Mouse (Mus musculus) limb, embryonic 13.5 days (tissue): ENCODE data around the gene G6pdx. TPM values are rescaled to one million over a fixed set of nuclear protein-coding genes. Genes with fewer than 3 reads are reported as not detected.

Experiments used
- ATAC-seq: fragments of 200-750 bp; cut with Nextera tagmentation; 2 replicates; pipeline ENCODE4 v1.8.0; 2017; ENCODE audit warnings: low read depth, moderate number of reproducible peaks, moderate TSS enrichment; ENCODE audit not compliant: low FRiP score
- H3K27ac ChIP-seq: fragments of 300-500 bp; sonication (generic); 2 replicates; pipeline ENCODE4 v1.5.1; 2015; ENCODE audit warnings: inconsistent platforms, mild to moderate bottlenecking, moderate library complexity
- H3K27me3 ChIP-seq: fragments of 300-500 bp; sonication (generic); 2 replicates; pipeline ENCODE4 v1.6.1; 2015; ENCODE audit warnings: mild to moderate bottlenecking, inconsistent platforms
- H3K36me3 ChIP-seq: fragments of 300-500 bp; sonication (generic); 2 replicates; pipeline ENCODE4 v1.6.1; 2015; ENCODE audit warnings: inconsistent platforms, mild to moderate bottlenecking, moderate library complexity
- H3K4me1 ChIP-seq: fragments of 300-500 bp; sonication (generic); 2 replicates; pipeline ENCODE4 v1.6.1; 2015; ENCODE audit warnings: inconsistent platforms
- H3K4me2 ChIP-seq: fragments of 300-500 bp; sonication (generic); replicated peaks from 2 replicates; pipeline ENCODE4 v1.6.1; 2015; ENCODE audit warnings: inconsistent platforms, mild to moderate bottlenecking, moderate library complexity
- H3K4me3 ChIP-seq: fragments of 300-500 bp; sonication (generic); 2 replicates; pipeline ENCODE4 v1.5.1; 2015; ENCODE audit warnings: moderate library complexity, mild to moderate bottlenecking, inconsistent platforms
- H3K9ac ChIP-seq: fragments of 300-500 bp; sonication (generic); 2 replicates; pipeline ENCODE4 v1.6.1; 2015; ENCODE audit warnings: mild to moderate bottlenecking, inconsistent platforms
- H3K9me3 ChIP-seq: fragments of 300-500 bp; sonication (generic); 2 replicates; pipeline ENCODE4 v1.6.1; 2016; ENCODE audit warnings: inconsistent platforms
- WGBS: fragments of 180-500 bp; shearing (Covaris S2); methylation state at CpG from one replicate; pipeline ENCODE4 v1.1.7; 2015; 5-methylcytosine and 5-hydroxymethylcytosine counted together
- polyA plus RNA-seq: library from polyadenylated mRNA; unstranded; fragments of >200 nt; fragmentation: Nextera tagmentation; extraction: Ambion mirVana; gene quantifications from 2 replicates; pipeline ENCODE4 v1.2.1, GENCODE M21; 2015

Gene G6pdx
- 45.6 and 47.0 TPM in 2 replicates for polyA plus RNA-seq

GRCm38 (mm10) chrX:74428826-74429276 lies at the start of gene G6pdx:
G6pdx (minus strand) TSS chrX:74429194.
- Histone ChIP-seq H3K27me3 (no peaks in the 10 kb centered on the region), H3K36me3 (peaks cover 5% of the 10 kb centered on the region; the same call in 1 of the 2 replicates), H3K9me3 (no peaks in the 10 kb centered on the region), H3K9ac (peak within 1 kb of the TSS; percentile 67), H3K4me1 (0 out of 2 replicates have a peak, but pooled peaks cover 6% of the 10 kb centered on the region), H3K4me3 (peak within 1 kb of the TSS; percentile 55), H3K4me2 (peak within 1 kb of the TSS; percentile 63), H3K27ac (peak within 1 kb of the TSS; percentile 77; the same call in 1 of the 2 replicates)
- ATAC-seq: peak; percentile 89
- WGBS: 15% methylated on average over 25 of the region's 25 CpGs

- Histone ChIP-seq H3K9me3 (no peaks in the 10 kb centered on the region), H3K36me3 (peaks cover 8% of the 10 kb centered on the region; the same call in 1 of the 2 replicates), H3K4me1 (no peaks in the 10 kb centered on the region), H3K27ac (no peak overlapping the region), H3K27me3 (no peaks in the 10 kb centered on the region), H3K9ac (no peak overlapping the region), H3K4me2 (no peak overlapping the region), H3K4me3 (no peak overlapping the region)
- 0 out of 2 replicates have a peak, but pooled peaks have one; percentile 54 for ATAC-seq
- WGBS: 10% methylated on average over 4 of the region's 4 CpGs
Measured at GRCm38 (mm10) chrX:74452773-74453172, 23.8 kb upstream of the G6pdx start.

GRCm38 (mm10) chrX:74451157-74451912 lies 22.3 kb upstream of the G6pdx start:
- 76% methylated on average over 4 of the region's 4 CpGs for WGBS
- Histone ChIP-seq H3K4me1 (no peaks in the 10 kb centered on the region), H3K27ac (no peak overlapping the region), H3K9me3 (no peaks in the 10 kb centered on the region), H3K4me3 (no peak overlapping the region), H3K9ac (no peak overlapping the region), H3K4me2 (no peak overlapping the region), H3K36me3 (peaks cover 9% of the 10 kb centered on the region; the same call in 1 of the 2 replicates), H3K27me3 (no peaks in the 10 kb centered on the region)
- no peak for ATAC-seq

- H3K4me3 ChIP-seq: peak overlapping the region; percentile 55
- H3K4me2 ChIP-seq: peak overlapping the region; percentile 63
- no peaks in the 10 kb centered on the region for H3K27me3 ChIP-seq
- WGBS: 18% methylated on average over 22 of the region's 22 CpGs
- H3K9me3 ChIP-seq: no peaks in the 10 kb centered on the region
- ATAC-seq: peak; percentile 48
- peak overlapping the region; percentile 77; the same call in 1 of the 2 replicates for H3K27ac ChIP-seq
- 0 out of 2 replicates have a peak, but pooled peaks cover 6% of the 10 kb centered on the region for H3K4me1 ChIP-seq
- peak overlapping the region; percentile 67 for H3K9ac ChIP-seq
- H3K36me3 ChIP-seq: peaks cover 10% of the 10 kb centered on the region
Measured at GRCm38 (mm10) chrX:74429290-74429821, 362 bp upstream of the G6pdx start.

- Histone ChIP-seq H3K9me3 (no peaks in the 10 kb centered on the region), H3K4me1 (0 out of 2 replicates have a peak, but pooled peaks cover 6% of the 10 kb centered on the region), H3K4me2 (peak overlapping the region; percentile 63), H3K27ac (peak overlapping the region; percentile 73; the same call in 1 of the 2 replicates), H3K36me3 (no peaks in the 10 kb centered on the region), H3K9ac (peak overlapping the region; percentile 63), H3K27me3 (no peaks in the 10 kb centered on the region), H3K4me3 (peak overlapping the region; percentile 55)
- ATAC-seq: peak; percentile 41; the same call in 1 of the 2 replicates
- WGBS: 16% methylated on average over 35 of the region's 35 CpGs
Measured at GRCm38 (mm10) chrX:74428146-74428825, 708 bp downstream of the G6pdx start.

- ATAC-seq: no peak
- no peak overlapping the region for H3K9ac ChIP-seq
- H3K36me3 ChIP-seq: no peaks in the 10 kb centered on the region
- no peaks in the 10 kb centered on the region for H3K9me3 ChIP-seq
- no peak overlapping the region for H3K4me2 ChIP-seq
- H3K4me1 ChIP-seq: 0 out of 2 replicates have a peak, but pooled peaks cover 6% of the 10 kb centered on the region
- 76% methylated on average over 3 of the region's 3 CpGs for WGBS
- no peak overlapping the region for H3K27ac ChIP-seq
- no peak overlapping the region for H3K4me3 ChIP-seq
- no peaks in the 10 kb centered on the region for H3K27me3 ChIP-seq
Measured at GRCm38 (mm10) chrX:74427116-74427515, 1.9 kb downstream of the G6pdx start.

- Histone ChIP-seq H3K27ac (no peak overlapping the region), H3K9me3 (no peaks in the 10 kb centered on the region), H3K4me1 (0 out of 2 replicates have a peak, but pooled peaks cover 6% of the 10 kb centered on the region), H3K4me2 (no peak overlapping the region), H3K27me3 (no peaks in the 10 kb centered on the region), H3K9ac (no peak overlapping the region), H3K4me3 (no peak overlapping the region), H3K36me3 (no peaks in the 10 kb centered on the region)
- 71% methylated on average over 1 of the region's 1 CpGs for WGBS
- ATAC-seq: no peak
Measured at GRCm38 (mm10) chrX:74426256-74426655, 2.7 kb downstream of the G6pdx start.

- Histone ChIP-seq H3K4me2 (no peak overlapping the region), H3K27me3 (no peaks in the 10 kb centered on the region), H3K36me3 (no peaks in the 10 kb centered on the region), H3K4me3 (no peak overlapping the region), H3K9ac (no peak overlapping the region), H3K9me3 (no peaks in the 10 kb centered on the region), H3K27ac (no peak overlapping the region), H3K4me1 (0 out of 2 replicates have a peak, but pooled peaks cover 4% of the 10 kb centered on the region)
- 87% methylated on average over 4 of the region's 4 CpGs for whole genome bisulfite sequencing
- ATAC-seq: no peak
Measured at GRCm38 (mm10) chrX:74425195-74425594, 3.8 kb downstream of the G6pdx start.

- Histone ChIP-seq H3K4me2 (no peak overlapping the region), H3K9ac (no peak overlapping the region), H3K4me3 (no peak overlapping the region), H3K27ac (no peak overlapping the region), H3K27me3 (no peaks in the 10 kb centered on the region), H3K9me3 (no peaks in the 10 kb centered on the region), H3K4me1 (0 out of 2 replicates have a peak, but pooled peaks cover 3% of the 10 kb centered on the region), H3K36me3 (no peaks in the 10 kb centered on the region)
- ATAC-seq: no peak
Measured at GRCm38 (mm10) chrX:74424443-74424842, 4.6 kb downstream of the G6pdx start.

- Histone ChIP-seq H3K4me2 (no peak overlapping the region), H3K27me3 (no peaks in the 10 kb centered on the region), H3K9ac (no peak overlapping the region), H3K4me3 (no peak overlapping the region), H3K9me3 (no peaks in the 10 kb centered on the region), H3K36me3 (peaks cover 4% of the 10 kb centered on the region; the same call in 1 of the 2 replicates), H3K4me1 (no peaks in the 10 kb centered on the region), H3K27ac (no peak overlapping the region)
- ATAC-seq: peak; percentile 28; the same call in 1 of the 2 replicates
Measured at GRCm38 (mm10) chrX:74413377-74413776, 15.6 kb downstream of the G6pdx start.

GRCm38 (mm10) chrX:74408340-74408739 lies 20.7 kb downstream of the G6pdx start:
- H3K27ac ChIP-seq: no peak overlapping the region
- H3K36me3 ChIP-seq: peaks cover 4% of the 10 kb centered on the region; the same call in 1 of the 2 replicates
- WGBS: 51% methylated on average over 2 of the region's 2 CpGs
- no peak overlapping the region for H3K4me3 ChIP-seq
- no peaks in the 10 kb centered on the region for H3K9me3 ChIP-seq
- no peak for ATAC-seq
- no peak overlapping the region for H3K9ac ChIP-seq
- no peak overlapping the region for H3K4me2 ChIP-seq
- no peaks in the 10 kb centered on the region for H3K4me1 ChIP-seq
- no peaks in the 10 kb centered on the region for H3K27me3 ChIP-seq

- H3K36me3 ChIP-seq: no peaks in the 10 kb centered on the region
- WGBS: 83% methylated on average over 3 of the region's 3 CpGs
- H3K9ac ChIP-seq: no peak overlapping the region
- no peak overlapping the region for H3K4me2 ChIP-seq
- no peak overlapping the region for H3K27ac ChIP-seq
- H3K4me1 ChIP-seq: no peaks in the 10 kb centered on the region
- H3K9me3 ChIP-seq: no peaks in the 10 kb centered on the region
- H3K4me3 ChIP-seq: no peak overlapping the region
- no peak for ATAC-seq
- H3K27me3 ChIP-seq: no peaks in the 10 kb centered on the region
Measured at GRCm38 (mm10) chrX:74400136-74400535, 28.9 kb downstream of the G6pdx start.
